Mouse (Mus musculus) cerebellum, adult 2 months (tissue): ENCODE data around the gene Mettl7a1.

Experiments
- CTCF ChIP-seq: fragments of 200-500 bp; IDR thresholded peaks from 2 replicates; pipeline ENCODE4 v1.5.1; 2011; ENCODE audit warnings: low read depth, mild to moderate bottlenecking, control low read depth, low read length, moderate library complexity, borderline replicate concordance; ENCODE audit not compliant: insufficient read depth
- POLR2A ChIP-seq: fragments of 200-500 bp; IDR thresholded peaks from 2 replicates; pipeline ENCODE4 v1.6.1; 2011; ENCODE audit warnings: low read length, control low read depth, borderline replicate concordance; ENCODE audit not compliant: insufficient read depth

DNA sequence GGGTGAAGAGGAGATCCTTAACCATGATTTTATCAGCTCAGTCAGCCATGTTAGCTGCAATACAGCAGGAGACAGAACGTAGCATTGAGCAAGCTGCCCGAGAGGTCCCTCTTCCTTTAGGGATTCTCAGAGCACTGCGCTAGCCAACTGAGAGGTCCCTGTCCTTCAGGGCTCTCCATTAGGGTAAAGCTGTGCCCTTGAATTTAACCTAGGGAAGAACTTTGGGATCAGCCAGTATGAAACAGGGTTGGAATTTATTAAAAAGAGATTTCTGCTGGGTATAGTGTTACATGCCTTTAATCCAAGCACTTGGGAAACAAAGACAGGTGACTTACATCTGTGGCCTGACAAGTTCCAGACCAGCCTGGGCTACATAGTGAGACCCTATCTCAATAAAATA is 26.4 kb upstream of the Mettl7a1 start:
- no peak for TF ChIP-seq POLR2A
- no peak for TF ChIP-seq CTCF
